Mouse (Mus musculus): ENCODE data around the gene Snrpc. TPM values are rescaled to one million over a fixed set of nuclear protein-coding genes. Genes with fewer than 3 reads are reported as not detected.

Gene Snrpc
- polyA plus RNA-seq, 1 experiment = 108 TPM

DNA sequence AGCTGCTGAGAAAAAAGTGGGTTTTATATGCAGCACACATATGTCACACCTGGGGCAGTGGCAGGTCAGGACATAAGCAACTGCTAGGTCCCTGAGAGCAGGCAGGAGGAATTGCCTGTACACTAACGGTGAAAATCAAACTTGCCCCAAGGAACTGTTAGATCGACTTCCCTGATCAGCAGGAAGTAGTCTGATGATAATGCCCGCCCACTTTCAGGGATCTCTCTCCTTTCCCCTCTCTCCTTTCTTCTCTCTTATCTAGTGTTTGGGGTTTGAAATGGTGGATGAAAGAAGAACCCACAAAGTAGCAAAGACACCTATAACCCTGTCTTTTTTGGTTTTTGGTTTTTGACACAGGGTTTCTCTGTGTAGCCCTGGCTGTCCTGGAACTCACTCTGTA is 12.4 kb upstream of the Snrpc start:
- 16% methylated on average over 3 of the region's 3 CpGs for WGBS
- no peaks in the 10 kb centered on the region for H3K27me3 ChIP-seq (ENCODE audit: control insufficient read depth, insufficient read depth, low read length)
- no peak overlapping the region; the same call in 1 of the 2 replicates for H3K4me3 ChIP-seq (ENCODE audit: low read depth, low read length)
- no peaks in the 10 kb centered on the region for H3K36me3 ChIP-seq (ENCODE audit: control insufficient read depth, insufficient read depth, low read length)
- TF ChIP-seq POLR2A (IDR thresholded peaks at IDR 0.05; ENCODE audit: low read depth, low read length) (no peak), CTCF (IDR thresholded peaks at IDR 0.05; ENCODE audit: extremely low read depth, insufficient read length, insufficient replicate concordance, low read depth, low read length) (no peak)
- peak overlapping the region; percentile 74 for H3K27ac ChIP-seq (ENCODE audit: insufficient read depth, low read depth, low read length)
- H3K4me1 ChIP-seq (ENCODE audit: control insufficient read depth, insufficient read depth, insufficient read length, low read length) = peaks cover 25% of the 10 kb centered on the region

DNA sequence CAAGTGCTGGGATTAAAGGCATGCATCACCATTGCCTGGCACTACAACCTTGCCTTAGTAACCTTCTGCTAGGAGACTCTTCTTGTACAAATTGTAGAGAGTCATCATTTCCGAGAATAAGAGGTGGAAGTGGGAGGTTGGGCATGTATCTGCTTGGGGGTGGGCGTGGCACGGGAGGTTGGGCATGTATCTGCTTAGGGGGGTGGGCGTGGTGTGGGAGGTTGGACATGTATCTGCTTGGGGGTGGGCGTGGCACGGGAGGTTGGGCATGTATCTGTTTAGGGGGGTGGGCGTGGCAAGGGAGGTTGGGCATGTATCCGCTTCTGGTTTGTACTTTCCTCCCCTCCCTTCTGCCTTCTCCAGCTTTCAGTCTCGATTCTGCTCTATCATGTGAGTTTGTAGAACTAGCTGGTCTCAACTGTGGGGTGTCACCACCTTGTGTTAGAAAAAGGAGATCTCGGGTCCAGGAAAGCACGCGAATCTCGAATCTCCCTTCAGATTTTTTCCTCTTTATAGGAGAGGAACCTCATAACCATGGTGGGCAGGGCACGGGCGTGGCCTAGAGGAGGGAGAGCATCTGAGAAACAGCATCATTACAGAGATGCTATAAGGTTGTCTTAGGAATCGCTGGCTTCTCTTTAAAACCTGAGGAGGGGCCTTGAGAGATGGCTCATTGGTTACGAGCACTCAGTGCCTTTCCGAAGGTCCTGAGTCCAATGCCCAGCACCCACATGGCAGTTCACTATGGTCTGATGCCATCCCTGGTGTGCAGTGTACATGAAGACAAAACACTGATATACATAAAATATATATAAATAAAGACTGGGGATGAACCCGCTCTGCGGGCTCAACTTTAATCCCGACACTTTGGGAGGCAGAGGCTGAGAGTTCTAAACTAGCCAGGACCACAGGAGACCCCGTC is 11.7 kb upstream of the Snrpc start:
- WGBS = 3% methylated on average over 22 of the region's 22 CpGs
- Histone ChIP-seq H3K27me3 (ENCODE audit: control insufficient read depth, insufficient read depth, low read length) (no peaks in the 10 kb centered on the region), H3K4me3 (ENCODE audit: low read depth, low read length) (peak overlapping the region; percentile 46), H3K36me3 (ENCODE audit: control insufficient read depth, insufficient read depth, low read length) (no peaks in the 10 kb centered on the region), H3K27ac (ENCODE audit: insufficient read depth, low read depth, low read length) (peak overlapping the region; percentile 90), H3K4me1 (ENCODE audit: control insufficient read depth, insufficient read depth, insufficient read length, low read length) (peaks cover 24% of the 10 kb centered on the region)
- TF ChIP-seq POLR2A (IDR thresholded peaks at IDR 0.05; ENCODE audit: low read depth, low read length) = no peak
- no peak for TF ChIP-seq CTCF (IDR thresholded peaks at IDR 0.05; ENCODE audit: extremely low read depth, insufficient read length, insufficient replicate concordance, low read depth, low read length)

DNA sequence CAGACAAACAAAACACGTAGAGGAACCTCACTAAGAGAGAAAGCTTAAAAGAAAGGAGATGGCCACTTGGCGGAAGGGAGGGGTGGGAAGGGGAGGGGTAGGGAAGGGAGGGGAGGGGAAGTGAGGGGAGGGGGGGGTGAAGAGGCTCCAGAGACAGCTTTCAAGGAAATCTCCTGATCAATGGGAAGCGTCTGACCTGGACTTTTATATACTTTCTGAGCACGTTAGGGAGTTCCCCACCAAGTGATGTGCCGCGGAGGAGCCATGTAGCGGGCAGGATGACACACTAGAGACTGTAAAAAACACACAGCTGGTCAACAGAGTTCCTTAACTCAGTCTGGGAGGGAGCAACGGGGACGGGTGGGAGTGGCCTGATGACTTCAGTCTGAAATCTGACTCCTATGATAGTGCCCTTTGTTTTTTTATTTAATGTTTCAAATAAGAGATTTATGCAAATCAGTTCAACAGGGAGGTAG is 11.0 kb upstream of the Snrpc start:
- no peaks in the 10 kb centered on the region for H3K36me3 ChIP-seq (ENCODE audit: control insufficient read depth, insufficient read depth, low read length)
- H3K27me3 ChIP-seq (ENCODE audit: control insufficient read depth, insufficient read depth, low read length) = no peaks in the 10 kb centered on the region
- H3K27ac ChIP-seq (ENCODE audit: insufficient read depth, low read depth, low read length) = peak overlapping the region; percentile 59; the same call in 1 of the 2 replicates
- 4% methylated on average over 9 of the region's 9 CpGs for WGBS
- TF ChIP-seq POLR2A (IDR thresholded peaks at IDR 0.05; ENCODE audit: low read depth, low read length) (no peak), CTCF (IDR thresholded peaks at IDR 0.05; ENCODE audit: extremely low read depth, insufficient read length, insufficient replicate concordance, low read depth, low read length) (no peak)
- peak overlapping the region; percentile 46; the same call in 1 of the 2 replicates for H3K4me3 ChIP-seq (ENCODE audit: low read depth, low read length)
- peaks cover 18% of the 10 kb centered on the region for H3K4me1 ChIP-seq (ENCODE audit: control insufficient read depth, insufficient read depth, insufficient read length, low read length)

DNA sequence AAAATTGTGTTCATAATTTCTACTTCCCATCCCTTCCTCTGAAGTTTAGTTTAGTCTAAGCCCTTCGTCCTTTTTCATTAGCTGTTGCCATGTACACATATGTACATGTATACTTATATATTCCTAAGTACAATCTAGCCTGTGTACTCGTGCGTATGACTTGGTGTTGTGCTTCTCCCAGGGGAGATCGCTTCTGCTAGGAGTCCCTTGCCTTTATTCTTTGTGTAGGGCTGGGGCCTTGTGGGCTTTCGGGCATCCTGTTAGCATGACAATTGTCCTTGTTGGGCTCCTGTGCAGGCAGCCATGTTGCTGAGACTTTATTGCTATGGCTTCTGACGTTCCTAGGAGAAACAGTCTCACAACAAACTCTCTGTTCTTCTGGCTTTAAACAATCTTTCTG is 10.4 kb upstream of the Snrpc start:
- WGBS = 66% methylated on average over 6 of the region's 6 CpGs
- Histone ChIP-seq H3K4me3 (ENCODE audit: low read depth, low read length) (no peak overlapping the region), H3K27ac (ENCODE audit: insufficient read depth, low read depth, low read length) (no peak overlapping the region), H3K27me3 (ENCODE audit: control insufficient read depth, insufficient read depth, low read length) (no peaks in the 10 kb centered on the region), H3K36me3 (ENCODE audit: control insufficient read depth, insufficient read depth, low read length) (no peaks in the 10 kb centered on the region), H3K4me1 (ENCODE audit: control insufficient read depth, insufficient read depth, insufficient read length, low read length) (peaks cover 15% of the 10 kb centered on the region)
- TF ChIP-seq POLR2A (IDR thresholded peaks at IDR 0.05; ENCODE audit: low read depth, low read length) (no peak), CTCF (IDR thresholded peaks at IDR 0.05; ENCODE audit: extremely low read depth, insufficient read length, insufficient replicate concordance, low read depth, low read length) (no peak)

DNA sequence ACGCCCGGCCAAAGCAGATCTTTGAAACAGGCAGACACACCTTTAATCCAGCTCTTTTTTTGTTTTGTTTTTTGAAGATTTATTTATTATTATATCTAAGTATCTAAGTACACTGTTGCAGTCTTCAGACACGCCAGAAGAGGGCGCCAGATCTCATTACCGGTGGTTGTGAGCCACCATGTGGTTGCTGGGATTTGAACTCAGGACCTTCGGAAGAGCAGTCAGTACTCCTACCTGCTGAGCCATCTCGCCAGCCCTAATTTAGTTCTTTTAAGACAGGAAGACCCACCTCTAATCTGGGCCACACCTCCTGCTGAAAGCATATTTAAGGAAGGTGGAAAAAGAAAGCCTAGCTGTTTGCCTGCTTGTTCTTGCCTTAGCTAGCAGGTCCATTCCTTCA is 7.5 kb upstream of the Snrpc start:
- no peaks in the 10 kb centered on the region for H3K27me3 ChIP-seq (ENCODE audit: control insufficient read depth, insufficient read depth, low read length)
- H3K4me1 ChIP-seq (ENCODE audit: control insufficient read depth, insufficient read depth, insufficient read length, low read length) = peaks cover 16% of the 10 kb centered on the region

DNA sequence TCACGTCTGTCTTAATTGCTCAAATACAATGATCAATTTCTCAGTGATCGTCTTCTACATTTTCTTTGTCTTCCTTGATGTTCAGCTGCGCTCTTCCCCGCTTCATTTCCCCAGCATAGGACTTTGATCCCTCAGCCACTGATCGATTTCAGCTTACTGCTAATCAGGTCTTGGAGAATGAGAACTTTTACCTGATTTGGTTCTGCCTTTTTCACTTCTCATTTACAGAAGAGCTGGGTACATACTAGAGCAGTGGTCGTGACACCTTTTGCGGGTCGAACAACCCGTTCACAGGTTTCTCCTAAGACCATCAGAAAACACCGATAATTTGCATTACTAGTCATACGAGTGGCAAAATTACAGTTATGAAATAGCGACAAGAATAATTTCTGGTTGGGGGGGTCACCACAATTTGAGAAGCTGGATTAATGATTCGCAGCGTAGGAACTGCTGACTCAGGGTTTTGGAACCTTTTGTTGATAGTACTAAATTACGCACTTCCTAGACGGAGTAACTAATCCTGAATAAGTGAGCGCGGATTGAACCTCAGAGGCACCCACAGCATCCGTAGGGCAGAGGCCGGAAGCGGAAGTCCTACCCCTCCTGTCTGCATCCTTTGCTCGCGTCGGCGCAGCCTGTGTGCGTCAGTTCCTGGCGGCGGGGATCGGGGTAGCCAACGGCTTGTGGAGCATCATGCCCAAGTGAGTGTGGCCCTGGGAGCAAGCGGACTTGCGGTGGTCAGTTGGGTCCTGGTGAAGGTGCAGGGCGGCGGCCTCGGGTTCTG is 1.7 kb downstream of the Snrpc start:
- Histone ChIP-seq H3K27ac (ENCODE audit: insufficient read depth, low read depth, low read length) (peak overlapping the region; percentile 98), H3K4me3 (ENCODE audit: low read depth, low read length) (peak overlapping the region; percentile 99), H3K27me3 (ENCODE audit: control insufficient read depth, insufficient read depth, low read length) (no peaks in the 10 kb centered on the region), H3K36me3 (ENCODE audit: control insufficient read depth, insufficient read depth, low read length) (peaks cover 19% of the 10 kb centered on the region), H3K4me1 (ENCODE audit: control insufficient read depth, insufficient read depth, insufficient read length, low read length) (peaks cover 10% of the 10 kb centered on the region; the same call in 1 of the 2 replicates)
- WGBS = under 1% methylated on average over 35 of the region's 35 CpGs
- TF ChIP-seq POLR2A (IDR thresholded peaks at IDR 0.05; ENCODE audit: low read depth, low read length) = peak; percentile 58
- TF ChIP-seq CTCF (IDR thresholded peaks at IDR 0.05; ENCODE audit: extremely low read depth, insufficient read length, insufficient replicate concordance, low read depth, low read length) = no peak

More for the DNA sequence above, 7.5 kb upstream of the Snrpc start:
- no peak overlapping the region for H3K27ac ChIP-seq (ENCODE audit: insufficient read depth, low read depth, low read length)
- H3K36me3 ChIP-seq (ENCODE audit: control insufficient read depth, insufficient read depth, low read length) = no peaks in the 10 kb centered on the region
- H3K4me3 ChIP-seq (ENCODE audit: low read depth, low read length) = no peak overlapping the region
- WGBS = 66% methylated on average over 7 of the region's 7 CpGs
- TF ChIP-seq CTCF (IDR thresholded peaks at IDR 0.05; ENCODE audit: extremely low read depth, insufficient read length, insufficient replicate concordance, low read depth, low read length) (peak; percentile 55; the same call in 1 of the 2 replicates), POLR2A (IDR thresholded peaks at IDR 0.05; ENCODE audit: low read depth, low read length) (no peak)
